Mouse (Mus musculus) spleen, postnatal 10 days (tissue): ENCODE measurements around the gene Tspo2.

ENCODE experiments used
- DNase-seq, 2 experiments: peaks; one replicate each; pipeline ENCODE4 v3.0.0; 2021 to 2022; ENCODE audit warnings: low spot score in 2 of 2

Tspo2 gene

DNA sequence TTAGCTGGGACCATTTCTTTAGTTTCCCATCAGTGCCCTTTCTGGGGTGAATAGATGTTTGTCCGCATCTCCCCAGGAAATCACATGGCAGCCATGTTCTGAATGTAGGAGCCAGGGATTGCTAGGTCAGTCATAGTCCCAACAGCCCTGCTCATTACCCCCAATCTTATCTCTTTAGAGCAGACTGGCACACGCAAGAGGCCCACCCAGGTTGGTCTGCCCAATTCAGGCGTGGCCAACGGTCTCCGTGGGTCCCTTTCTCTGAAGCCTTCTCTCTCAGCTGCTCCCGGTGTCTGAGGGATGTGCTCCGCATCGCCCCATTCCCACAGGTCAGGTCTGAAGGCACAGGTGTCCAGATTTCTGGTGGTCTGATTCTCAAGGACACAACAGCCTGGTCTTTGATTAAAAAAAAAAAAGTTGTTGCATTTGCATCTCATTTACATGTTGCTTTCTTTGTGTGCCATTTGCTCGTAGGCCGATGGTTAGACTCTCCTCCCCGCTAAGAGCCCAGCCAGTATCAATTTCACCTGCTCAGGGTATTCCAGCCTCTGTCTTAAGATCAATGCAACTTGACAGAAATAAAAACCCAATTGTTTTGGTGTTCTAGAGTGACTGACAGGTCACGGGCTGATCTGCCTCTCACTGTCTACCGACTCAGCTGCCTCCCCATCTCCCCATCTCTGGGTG lies 513 bp downstream of the Tspo2 start:
- DNase-seq = peak; percentile 83

DNA sequence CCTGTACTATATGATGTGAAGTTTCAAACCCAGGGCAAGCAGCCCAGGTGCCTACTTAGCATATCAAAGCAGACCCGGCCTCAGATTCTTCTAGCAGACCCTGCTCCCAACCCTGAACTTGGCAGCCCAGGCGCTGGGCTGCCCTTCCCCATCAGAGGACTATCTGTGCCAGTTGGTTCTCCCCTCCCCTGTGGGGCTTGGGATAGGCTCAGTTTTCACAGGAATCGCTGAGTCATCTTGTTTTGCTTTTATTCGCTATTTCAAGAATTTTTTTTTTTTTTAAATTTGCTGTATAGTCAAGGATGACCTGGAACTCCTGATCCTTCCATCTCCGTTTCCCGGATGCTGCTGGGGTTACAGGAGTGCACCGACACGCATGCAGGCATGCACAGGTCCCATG lies 3.6 kb downstream of the Tspo2 start:
- no peak for DNase-seq

DNA sequence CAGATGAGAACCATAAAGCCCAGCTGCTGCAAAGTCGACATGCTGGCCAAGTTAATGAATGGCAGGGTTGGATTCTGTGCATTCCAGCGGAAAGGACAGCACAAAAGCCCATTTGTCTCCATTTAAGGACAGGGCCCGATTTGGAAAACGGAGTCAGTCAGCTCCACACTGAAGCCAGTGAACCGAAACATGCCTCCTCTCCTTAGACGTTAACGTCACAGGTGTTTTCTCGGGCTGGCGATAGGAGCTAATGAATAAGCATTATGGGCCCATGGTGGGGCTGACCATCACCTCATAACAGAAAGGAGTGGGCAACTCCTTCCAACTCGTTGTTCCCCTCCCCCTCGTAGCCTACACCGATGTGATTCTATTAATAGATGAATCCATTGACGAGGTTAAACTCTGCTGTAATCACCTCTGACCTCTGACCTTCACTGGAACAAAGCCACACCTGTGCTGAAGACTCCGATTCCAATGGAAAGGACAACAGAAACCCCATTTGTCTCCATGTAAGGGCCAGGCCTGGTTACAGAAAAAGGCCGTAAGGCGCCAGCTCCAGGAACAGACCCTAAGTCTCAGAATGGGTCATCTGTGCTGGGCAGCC lies 7.7 kb downstream of the Tspo2 start:
- DNase-seq = no peak

DNA sequence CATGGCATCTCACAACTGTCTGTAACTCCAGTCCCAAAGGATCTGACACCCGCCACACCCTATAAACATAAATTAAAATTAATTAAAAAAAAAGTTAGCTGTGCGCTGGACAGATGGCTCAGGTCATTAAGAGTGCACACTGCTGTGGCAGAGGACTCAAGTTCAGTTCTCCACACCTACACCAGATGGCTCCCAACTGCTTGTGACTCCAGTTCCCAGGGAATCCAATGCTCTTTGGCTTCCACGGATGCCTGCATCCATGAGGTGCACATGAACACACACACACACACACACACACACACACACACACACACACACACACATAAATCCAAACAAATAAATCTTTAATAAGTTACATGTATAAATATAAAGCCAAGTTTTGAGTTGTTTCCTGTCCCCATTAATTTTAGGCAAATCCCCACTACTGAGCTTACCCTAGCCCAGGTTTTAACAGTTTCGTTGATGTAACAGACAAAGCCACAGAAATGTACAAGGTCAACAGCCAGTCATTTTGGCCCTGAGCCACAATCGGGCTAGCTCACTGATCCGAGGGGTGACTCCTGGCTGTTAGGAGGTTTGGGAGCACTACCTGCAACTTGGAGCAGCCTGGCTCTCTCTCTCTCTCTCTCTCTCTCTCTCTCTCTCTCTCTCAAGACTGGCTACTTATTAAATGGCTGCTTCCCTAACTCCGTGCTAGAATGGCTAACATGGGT lies 8.4 kb downstream of the Tspo2 start:
- DNase-seq = no peak

DNA sequence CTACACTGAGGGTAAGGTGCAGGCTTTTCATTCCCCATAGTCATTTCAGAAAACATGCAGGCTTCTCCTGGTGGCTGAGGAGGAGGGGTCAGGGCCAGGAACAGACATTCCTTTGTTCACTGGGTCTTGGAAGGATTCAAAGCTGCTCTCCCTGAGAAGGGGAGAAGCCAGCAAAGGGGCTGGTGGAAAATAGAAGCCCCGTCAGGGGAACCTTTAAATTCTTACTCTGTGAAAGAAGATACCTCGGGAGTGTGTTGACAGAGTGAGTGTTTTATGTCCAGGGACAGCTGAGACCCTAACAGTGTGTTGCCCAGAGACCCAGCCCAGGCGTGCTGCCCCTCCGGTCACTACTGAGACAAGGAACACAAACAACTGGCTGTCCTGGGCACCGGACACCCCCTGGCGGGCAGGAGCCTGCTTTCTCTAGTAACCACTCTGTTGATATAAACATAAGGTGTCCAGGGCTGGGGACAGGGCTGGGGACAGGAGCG lies 13.9 kb downstream of the Tspo2 start:
- DNase-seq = no peak

DNA sequence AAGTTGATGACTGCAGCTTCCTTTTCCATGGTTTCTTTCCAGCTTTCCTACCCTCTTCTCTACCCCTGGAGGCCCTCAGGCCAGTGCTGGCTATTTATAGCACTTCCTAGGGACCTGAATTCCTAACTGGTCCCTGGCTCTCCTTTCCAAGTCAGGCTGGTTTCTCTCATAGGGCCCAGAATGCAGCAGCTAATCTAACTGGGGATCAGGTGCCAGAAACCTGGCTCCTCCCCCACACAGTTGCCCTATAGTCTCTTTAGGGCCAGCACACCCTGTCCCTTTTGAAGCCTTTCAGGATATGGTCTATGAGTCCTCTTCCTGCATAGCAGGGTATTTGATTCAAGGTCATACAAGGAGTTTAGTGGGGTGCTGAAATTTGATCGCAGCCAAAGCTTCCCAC lies 14.8 kb downstream of the Tspo2 start:
- DNase-seq = no peak

DNA sequence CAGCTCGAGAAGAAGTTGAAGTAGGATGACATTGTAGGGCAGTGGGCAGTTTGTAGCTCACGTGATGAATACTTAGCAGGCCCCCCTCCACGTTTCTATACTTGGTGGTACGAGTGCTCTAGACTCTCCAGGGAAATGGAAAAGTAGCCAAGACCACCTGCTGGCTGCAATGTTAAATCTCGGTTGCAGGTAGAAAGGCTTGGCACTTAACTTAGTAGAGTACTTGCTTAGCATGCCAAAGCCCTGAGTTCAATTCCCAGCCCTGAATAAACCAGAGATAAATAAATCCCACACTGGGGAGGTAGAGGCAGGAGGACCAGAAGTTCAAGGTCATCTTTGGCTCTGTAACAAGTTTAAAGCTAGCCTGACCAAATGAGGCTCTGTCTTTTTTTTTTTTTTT lies 16.8 kb downstream of the Tspo2 start:
- DNase-seq = no peak

DNA sequence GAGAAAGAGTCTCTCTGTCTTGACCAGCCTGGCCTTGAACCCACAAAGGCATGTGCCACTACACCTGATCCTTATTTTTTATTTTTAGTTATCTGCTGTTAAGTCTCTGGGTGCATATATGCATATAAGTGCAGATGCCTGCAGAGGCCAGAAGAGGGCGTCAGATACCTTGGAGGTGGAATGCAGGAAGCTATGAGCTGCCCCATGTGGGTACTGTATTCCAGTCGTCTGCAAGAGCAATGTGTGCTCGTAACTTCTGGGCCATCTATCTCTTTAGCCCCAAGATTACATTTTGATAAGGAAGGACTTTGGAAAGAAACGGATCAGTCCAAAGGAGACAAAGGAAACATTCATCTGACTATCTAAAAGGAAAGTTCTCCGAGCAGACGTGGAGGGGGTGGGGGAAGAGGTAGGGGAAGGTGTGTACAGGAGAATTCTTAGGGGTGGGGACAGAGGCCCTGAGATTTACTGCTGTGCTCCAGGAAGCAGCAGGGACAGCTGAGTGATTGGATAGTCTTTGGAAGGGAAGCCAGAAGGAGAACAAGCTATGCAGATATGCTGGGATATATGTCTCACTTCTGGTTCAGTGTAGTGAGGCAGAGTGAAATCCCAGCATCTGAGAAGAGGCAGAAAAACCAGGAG lies 17.5 kb downstream of the Tspo2 start:
- DNase-seq = no peak

DNA sequence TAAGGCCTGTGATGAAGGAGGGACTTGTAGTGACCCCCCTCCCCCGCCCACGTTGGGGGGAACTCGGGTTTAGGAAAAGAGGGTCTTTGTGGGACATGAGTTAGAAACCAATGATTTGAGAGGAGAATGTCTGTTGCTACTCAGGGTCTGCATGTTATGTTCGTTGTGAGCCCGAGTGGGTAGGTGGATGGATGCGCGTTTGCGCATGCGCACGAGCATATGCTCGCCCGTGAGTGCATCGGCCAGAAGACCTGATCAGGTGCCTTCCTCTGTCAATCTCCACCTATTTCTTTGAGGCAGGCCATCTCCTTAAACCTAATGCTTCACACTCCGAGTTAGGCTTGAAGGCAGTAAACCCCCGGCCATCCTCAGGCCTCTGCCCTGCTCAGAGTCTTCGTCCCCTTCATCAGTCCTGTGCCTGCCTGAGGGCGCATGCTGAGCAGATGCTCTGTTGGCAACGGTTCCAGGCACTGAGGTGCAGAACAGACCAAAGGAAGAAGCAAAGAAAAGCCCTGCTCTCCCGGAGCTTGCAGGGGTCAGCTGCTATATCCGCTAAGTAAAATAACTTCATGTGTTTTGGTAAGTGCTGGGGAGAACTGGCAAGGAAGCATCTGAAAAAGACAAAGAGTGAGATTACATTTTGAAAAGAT lies 18.2 kb downstream of the Tspo2 start:
- DNase-seq = no peak

DNA sequence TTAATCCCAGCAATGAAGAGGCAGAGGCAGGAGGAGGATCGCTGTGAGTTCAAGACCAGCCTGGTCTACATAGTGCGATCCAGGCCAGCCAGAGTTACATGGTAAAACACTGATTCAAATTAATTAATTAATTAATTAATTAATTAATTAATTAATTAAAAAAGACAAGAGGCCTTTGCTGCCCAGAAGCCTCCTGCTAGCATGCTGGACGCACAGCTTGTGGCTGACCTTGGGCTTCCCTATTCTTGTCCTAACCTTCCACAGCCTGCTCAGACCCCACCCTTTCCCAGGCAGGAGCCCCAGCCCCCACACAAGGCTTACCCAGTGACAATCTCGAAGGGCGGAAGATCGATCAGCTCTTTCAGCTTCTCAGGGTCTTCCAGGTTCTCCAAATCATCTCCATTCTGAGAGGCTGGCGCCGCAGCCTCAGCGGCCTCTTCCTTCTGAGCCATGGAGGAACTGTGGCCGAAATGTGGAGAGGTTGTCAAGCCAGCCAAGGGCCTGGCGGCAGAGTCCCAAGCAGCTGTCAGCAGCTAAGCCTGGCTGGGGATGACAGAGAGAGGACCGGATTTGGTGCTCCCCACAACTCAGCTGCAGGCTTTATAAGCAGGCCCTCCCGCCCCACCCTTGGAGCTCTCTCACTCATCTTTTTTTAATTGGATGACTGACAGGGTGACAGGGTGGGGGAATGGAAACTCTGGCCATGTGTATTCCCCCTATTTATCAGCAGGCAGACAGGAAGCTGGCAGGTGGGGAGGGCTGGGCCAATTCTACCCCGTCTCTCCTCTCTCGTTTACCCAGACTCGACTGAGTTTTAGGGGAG lies 19.0 kb downstream of the Tspo2 start, which contains the start of gene Apobec2:
Gene Apobec2, minus strand, starts transcription at position 773 of the 823 bp plus-strand sequence.
- no peak for DNase-seq

DNA sequence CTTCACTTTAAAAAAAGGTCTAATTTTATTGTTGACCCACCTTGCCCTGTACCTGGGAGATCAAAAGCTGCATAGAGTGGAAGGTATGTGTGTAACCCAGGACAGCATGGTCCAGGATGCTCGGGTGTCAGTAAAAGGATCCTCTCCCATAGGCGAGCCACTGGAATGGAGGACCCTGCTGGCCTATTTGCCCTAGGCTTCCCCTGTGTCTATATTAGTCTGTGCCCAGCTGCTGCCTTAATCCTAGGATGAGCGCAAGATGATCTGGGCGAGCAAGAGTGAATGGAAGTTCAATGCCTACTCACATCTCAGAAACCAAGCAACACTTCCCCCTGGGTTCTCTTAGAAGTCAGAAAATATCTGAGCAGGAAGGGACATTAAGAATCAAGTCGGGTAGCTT lies 20.3 kb downstream of the Tspo2 start:
- no peak for DNase-seq

DNA sequence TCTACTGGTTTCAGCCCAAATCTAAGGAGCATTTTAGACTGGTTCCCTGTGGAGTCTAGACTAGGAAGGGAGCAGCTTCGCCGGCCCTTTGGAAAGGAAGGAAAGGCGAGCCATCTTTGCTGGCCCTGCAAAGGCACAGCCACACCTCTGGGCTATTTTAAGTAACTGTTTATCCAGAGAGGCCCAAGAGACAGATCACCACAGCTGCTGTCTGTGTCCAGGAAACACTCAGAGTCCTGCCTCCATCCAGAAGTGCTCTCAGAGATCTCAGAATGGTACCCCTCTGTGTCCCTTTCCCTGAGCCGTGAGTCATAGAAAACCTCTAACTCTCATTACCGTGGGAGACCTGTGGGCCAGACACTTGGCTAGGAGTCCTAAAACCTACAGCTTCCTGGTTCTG lies 20.9 kb downstream of the Tspo2 start:
- DNase-seq = no peak

DNA sequence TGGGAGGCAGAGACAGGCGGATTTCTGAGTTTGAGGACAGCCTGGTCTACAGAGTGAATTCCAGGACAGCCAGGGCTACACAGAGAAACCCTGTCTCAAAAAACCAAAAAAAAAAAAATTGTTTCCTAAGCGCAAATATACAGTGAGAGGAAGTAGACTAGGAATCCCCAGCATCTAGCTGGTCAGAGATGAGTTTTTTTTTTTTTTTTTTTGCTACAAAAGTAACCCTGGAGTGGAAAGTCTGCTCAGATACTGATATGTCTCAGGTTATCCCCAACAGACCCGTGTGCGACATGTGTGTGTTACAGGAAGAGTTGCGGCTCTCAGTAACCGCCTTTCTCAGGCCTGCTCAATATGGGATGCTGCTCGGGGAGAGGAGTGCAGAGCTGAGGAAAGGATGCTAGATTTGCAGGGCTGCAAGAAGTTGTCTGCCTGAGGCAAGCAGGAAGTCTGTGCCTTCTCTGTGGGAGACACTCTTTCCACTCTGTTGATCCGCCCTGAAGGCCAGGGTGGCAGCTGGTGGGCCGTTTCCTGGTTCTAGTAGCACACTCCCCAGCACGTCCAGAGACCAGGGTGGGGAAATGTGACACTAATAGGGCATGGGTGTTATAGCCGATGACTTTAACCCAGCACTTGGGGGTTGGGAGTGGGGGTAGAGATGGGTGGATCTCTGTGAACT lies 23.3 kb downstream of the Tspo2 start:
- peak in 1 of 2 experiments; percentile 61 for DNase-seq

DNA sequence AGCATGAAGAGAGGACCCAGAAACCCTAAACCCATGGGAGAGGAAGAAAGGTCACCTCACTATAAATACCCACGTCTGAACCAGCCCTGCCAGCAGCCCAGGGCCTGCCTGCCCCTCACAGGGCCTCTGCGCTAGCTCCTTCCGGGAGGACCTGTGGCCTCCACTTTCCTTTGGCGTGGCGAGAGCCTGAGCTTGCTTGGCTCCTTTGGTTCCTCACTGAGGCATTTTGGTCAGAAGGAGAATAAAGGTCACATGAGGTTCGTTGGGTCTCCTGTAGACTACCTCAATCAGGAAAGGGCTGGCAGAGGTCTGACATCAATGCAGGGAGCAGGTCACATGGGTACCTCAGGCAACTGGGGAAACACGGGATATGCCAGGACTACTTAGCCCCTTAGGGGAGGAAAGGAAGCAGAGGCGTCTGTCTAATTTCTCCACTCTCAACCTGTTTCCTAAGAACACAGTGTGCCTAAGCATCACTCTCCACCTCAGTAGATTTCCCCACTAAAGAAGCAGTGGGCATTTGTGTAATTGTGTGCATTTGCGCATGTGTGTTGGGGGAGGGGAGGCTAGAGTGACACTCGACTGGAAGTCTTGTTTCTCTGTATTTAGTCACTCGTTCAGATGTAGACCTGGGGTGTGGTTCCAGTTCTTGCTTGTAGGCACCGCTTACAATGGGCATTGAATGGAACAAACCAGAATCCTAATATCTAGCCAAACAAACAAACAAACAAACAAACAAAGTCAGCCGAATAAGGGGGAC lies 24.2 kb downstream of the Tspo2 start:
- DNase-seq = peak in 1 of 2 experiments; percentile 61

DNA sequence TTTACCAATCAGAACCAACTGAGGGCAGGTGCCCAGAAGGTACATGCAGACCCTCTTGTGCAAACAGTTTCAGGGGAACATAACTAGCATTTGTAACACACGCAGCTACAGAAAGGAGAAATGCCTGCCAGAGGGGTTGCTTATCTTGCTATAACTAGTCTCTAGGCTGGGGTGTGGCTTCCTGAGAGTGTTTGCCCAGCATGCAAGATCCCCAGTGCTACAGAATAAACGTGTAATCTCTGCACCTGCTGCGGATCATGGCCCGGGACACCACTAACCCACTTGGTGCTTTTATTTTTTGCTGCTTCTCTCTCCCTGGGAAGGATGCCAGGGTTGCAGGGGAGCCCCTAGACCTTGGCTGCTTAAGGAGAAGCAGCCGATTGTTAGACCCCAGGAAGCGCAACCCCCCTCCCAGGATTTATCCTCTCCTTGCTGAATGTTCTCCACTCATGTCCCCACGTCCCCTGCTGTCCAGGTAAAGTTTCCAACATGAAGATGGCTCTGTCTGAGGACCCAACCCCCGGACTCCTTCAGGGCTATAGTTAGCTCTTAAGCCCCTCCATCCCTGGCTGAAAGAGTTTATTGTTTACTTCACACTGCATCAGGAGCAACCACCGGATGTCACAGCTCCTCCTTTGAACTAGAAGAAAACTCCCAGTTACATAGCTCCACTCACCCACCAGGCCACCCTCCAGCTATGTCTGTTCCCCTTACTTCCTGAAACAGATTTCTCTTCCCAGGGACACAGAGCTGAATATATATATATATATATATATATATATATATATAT lies 25.3 kb downstream of the Tspo2 start:
- peak in 1 of 2 experiments; percentile 64 for DNase-seq

DNA sequence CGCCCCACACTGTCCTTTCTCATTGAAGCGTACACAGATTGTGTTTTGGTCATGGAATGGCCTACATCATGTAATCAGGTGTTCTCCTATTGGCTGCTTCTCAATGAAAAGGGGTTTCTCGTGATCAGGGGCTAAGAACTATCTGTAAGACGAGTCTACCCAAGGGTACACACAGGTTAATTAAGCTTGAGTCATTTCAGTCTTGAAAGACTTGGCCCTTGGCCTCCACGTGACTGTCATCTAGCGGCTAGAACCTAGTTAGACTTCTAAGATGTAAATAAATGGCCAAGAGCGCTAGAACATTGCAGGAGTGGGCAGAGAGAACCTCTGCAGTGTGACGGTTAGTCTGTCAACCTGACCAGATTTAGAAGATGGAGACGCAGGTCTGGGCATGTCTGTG lies 27.1 kb downstream of the Tspo2 start:
- DNase-seq = no peak

DNA sequence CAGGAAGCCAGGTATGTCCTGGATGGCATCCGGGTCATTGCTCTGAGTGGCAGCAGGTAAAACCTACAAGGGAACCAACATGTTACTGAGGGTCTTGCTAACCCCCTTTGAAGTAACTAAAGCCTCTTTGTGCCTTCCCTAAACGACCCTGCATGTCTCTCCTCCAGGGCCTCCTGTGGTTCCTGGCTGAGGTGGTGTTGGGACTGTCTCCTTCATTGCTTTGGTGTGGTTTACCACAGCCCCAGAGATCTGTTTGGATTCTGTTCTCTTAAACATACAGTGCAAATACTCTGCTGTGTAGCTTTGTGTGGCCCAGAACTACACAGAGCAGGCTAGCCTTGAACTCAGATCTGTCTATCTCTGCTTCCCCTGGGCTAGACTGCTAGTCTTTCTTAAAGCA lies 31.8 kb downstream of the Tspo2 start:
- no peak for DNase-seq

DNA sequence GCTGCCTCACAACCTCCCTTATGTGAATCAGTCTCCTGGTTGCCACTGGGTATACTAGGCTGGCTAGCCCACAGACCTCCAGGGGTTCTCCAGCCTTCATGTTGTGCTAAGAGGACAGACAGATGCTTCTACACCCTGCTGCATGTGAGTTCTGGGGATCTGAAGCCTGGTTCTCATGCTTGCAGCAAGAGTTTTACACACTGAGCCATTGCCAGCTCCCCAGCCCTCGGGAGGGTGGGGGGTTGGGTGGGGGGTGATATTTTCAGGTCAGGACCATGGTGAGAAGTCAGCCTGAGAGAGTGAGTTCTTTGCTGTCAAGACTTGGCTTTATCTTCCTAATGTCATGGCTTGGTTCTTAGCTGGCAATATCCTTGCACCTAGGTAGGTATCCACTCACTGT lies 32.5 kb downstream of the Tspo2 start:
- DNase-seq = no peak

DNA sequence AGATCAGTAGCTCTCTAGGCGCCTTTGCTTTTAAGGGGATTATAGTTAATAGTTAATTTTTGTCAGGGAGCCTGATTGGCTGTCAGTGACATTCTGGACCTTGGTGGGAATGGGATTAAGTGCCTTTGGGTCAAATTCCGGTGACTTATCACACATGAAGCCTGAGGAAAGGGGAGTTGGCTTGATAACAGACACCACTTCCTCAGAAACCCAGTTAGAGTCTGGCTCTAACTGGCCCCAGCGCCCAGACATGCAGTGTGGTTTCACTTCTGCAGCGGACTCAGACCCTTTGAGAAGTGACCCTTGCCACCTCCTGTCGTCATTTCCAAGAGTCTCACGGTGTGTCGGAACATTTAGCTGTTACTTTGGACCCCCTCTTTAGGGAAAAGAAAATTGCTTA lies 33.1 kb downstream of the Tspo2 start:
- no peak for DNase-seq
